Comparison of ENCODE assay signal across 16 mouse cellular contexts in genomic region chr4:86383124-86383523, GRCm38 (mm10).
DNase-seq lines count a peak whose midpoint lies in the region; ATAC-seq and TF ChIP-seq lines count a peak whose summit lies in the region.
"Had no signal": no experiment of that assay in that cellular context is flagged by ENCODE, and none has a peak within 500 bp of the region (broad histone marks: within the 10 kb centered on the region; RNA-seq: fewer than 3 reads in every experiment).

No protein-coding gene starts in this region.

- no peak overlapping the region for H3K4me3 ChIP-seq in heart, embryonic 16.5 days (ENCODE audit: low read length)
- H3K4me3 ChIP-seq in kidney, embryonic 16.5 days (ENCODE audit: low read length) = no peak overlapping the region
- no peak overlapping the region for H3K4me3 ChIP-seq in lung, embryonic 14.5 days (ENCODE audit: low read depth, low read length)
- H3K4me3 ChIP-seq: hindbrain, embryonic 15.5 days; stomach, embryonic 15.5 days had no signal

- no peak overlapping the region for H3K4me2 ChIP-seq in heart, embryonic 16.5 days (ENCODE audit: low read depth, low read length)
- no peak overlapping the region for H3K4me2 ChIP-seq in kidney, embryonic 16.5 days (replicated peaks; ENCODE audit: low read depth, low read length)
- H3K4me2 ChIP-seq in lung, embryonic 14.5 days = no peak overlapping the region
- H3K4me2 ChIP-seq: hindbrain, embryonic 15.5 days; stomach, embryonic 15.5 days had no signal

- no peaks in the 10 kb centered on the region for H3K36me3 ChIP-seq in heart, embryonic 16.5 days (ENCODE audit: control insufficient read depth, insufficient read depth)
- no peaks in the 10 kb centered on the region for H3K36me3 ChIP-seq in kidney, embryonic 16.5 days (ENCODE audit: insufficient read depth, low read length)
- H3K36me3 ChIP-seq in lung, embryonic 14.5 days (ENCODE audit: insufficient read depth) = no peaks in the 10 kb centered on the region
- H3K36me3 ChIP-seq: hindbrain, embryonic 15.5 days; stomach, embryonic 15.5 days had no signal

- H3K9me3 ChIP-seq in heart, embryonic 16.5 days (replicated peaks; ENCODE audit: control insufficient read depth, low read length) = no peaks in the 10 kb centered on the region; the same call in 1 of the 2 replicates
- H3K9me3 ChIP-seq in kidney, embryonic 16.5 days (ENCODE audit: low read length) = no peaks in the 10 kb centered on the region
- no peaks in the 10 kb centered on the region for H3K9me3 ChIP-seq in lung, embryonic 14.5 days (ENCODE audit: low read depth, low read length)
- H3K9me3 ChIP-seq: hindbrain, embryonic 15.5 days; stomach, embryonic 15.5 days had no signal

- peak overlapping the region; percentile 57 for H3K27ac ChIP-seq in heart, embryonic 16.5 days (ENCODE audit: low read length)
- no peak overlapping the region for H3K27ac ChIP-seq in kidney, embryonic 16.5 days (ENCODE audit: low read length)
- H3K27ac ChIP-seq in lung, embryonic 14.5 days (ENCODE audit: low read depth) = no peak overlapping the region
- H3K27ac ChIP-seq: hindbrain, embryonic 15.5 days; stomach, embryonic 15.5 days had no signal

- 51% methylated on average over 2 of the region's 2 CpGs for WGBS in heart, embryonic 16.5 days
- 44% methylated on average over 2 of the region's 2 CpGs for WGBS in kidney, embryonic 16.5 days
- WGBS in lung, embryonic 14.5 days = 46% methylated on average over 2 of the region's 2 CpGs

- TF ChIP-seq CTCF in lung, embryonic 14.5 days (IDR thresholded peaks at IDR 0.05; ENCODE audit: low read depth) = no peak

- intact Hi-C loops in heart, postnatal 10 days (cut with DNase I) = no loop called here

- no peaks in the 10 kb centered on the region for H3K27me3 ChIP-seq in heart, embryonic 16.5 days (ENCODE audit: control insufficient read depth, insufficient read depth, low read length)
- H3K27me3 ChIP-seq in kidney, embryonic 16.5 days (ENCODE audit: insufficient read depth, low read length) = no peaks in the 10 kb centered on the region
- H3K27me3 ChIP-seq in lung, embryonic 14.5 days (ENCODE audit: insufficient read depth, low read length) = no peaks in the 10 kb centered on the region
- H3K27me3 ChIP-seq: hindbrain, embryonic 15.5 days; stomach, embryonic 15.5 days had no signal

- no peak for DNase-seq in heart, postnatal 10 days
- DNase-seq in kidney, postnatal 10 days = peak; percentile 62
- DNase-seq in lung, embryonic 14.5 days = peak; percentile 80
- DNase-seq in spleen, postnatal 4 days (ENCODE audit: low spot score in 2 of 2) = no peak
- no peak for DNase-seq in layer of hippocampus, postnatal 25 days (ENCODE audit: extremely low spot score in 1 of 2, low spot score in 1 of 2)
- DNase-seq: adrenal gland, postnatal 36 days; cerebellum, adult 2 months; gastrocnemius, postnatal 10 days; heart, postnatal 14 days; liver; liver, postnatal 0 days; right cerebral cortex, adult 18-20 months had no signal

- peaks cover 9% of the 10 kb centered on the region for H3K4me1 ChIP-seq in heart, embryonic 16.5 days (ENCODE audit: control insufficient read depth, insufficient read depth, low read length)
- H3K4me1 ChIP-seq in kidney, embryonic 16.5 days (ENCODE audit: insufficient read depth, low read length) = peaks cover 3% of the 10 kb centered on the region; the same call in 1 of the 2 replicates
- H3K4me1 ChIP-seq in lung, embryonic 14.5 days (ENCODE audit: insufficient read depth) = peaks cover 5% of the 10 kb centered on the region; the same call in 1 of the 2 replicates
- H3K4me1 ChIP-seq: hindbrain, embryonic 15.5 days had no signal

- H3K9ac ChIP-seq in heart, embryonic 16.5 days (ENCODE audit: low read length) = no peak overlapping the region
- H3K9ac ChIP-seq in kidney, embryonic 16.5 days (replicated peaks; ENCODE audit: low read length) = no peak overlapping the region
- no peak overlapping the region for H3K9ac ChIP-seq in lung, embryonic 14.5 days
- H3K9ac ChIP-seq: hindbrain, embryonic 15.5 days; liver, postnatal 0 days; stomach, embryonic 15.5 days had no signal

- 0 out of 2 replicates have a peak, but pooled peaks have one; percentile 12 for ATAC-seq in heart, embryonic 16.5 days (replicated peaks; ENCODE audit: extremely low read depth, insufficient read depth, low FRiP score)
- no peak for ATAC-seq in kidney, embryonic 16.5 days (ENCODE audit: low FRiP score, low TSS enrichment)
- no peak for ATAC-seq in lung, embryonic 14.5 days (ENCODE audit: insufficient read depth)
- ATAC-seq: liver, postnatal 0 days had no signal

Comparison
In these comparisons a context has a peak if more than half of its experiments do, and no peak if none do; other contexts are left out.
1. DNase-seq: peak in kidney, postnatal 10 days (single experiment) and lung, embryonic 14.5 days (single experiment); none in heart, postnatal 10 days (0 of 2), spleen, postnatal 4 days (0 of 2) and layer of hippocampus, postnatal 25 days (0 of 2).